Mouse (Mus musculus): ENCODE results near the gene Vac14.
A peak's percentile ranks its signal among the peaks of the same experiment; 100 is the strongest.

The Vac14 gene

DNA sequence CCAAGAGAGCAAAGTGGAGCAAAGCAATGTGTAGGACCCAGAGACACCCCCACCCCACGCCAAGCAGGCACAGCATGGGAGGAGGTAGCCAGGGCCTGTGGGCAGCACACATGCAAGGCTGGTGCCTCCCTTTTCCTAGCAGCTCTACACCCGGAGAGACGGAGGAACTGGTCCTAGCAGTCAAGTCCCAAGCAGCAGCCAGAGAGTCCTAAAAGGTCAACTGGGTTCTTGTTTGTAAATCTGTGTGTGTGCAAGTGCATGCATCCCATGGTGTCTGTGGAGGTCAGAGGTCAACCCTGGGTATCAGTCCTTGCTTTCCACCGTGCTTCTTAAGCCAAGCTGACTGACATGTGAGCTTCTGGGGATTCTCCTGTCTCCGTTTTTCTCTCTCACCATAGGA lies 75.8 kb downstream of the Vac14 start:
- DNase-seq, result no peak

DNA sequence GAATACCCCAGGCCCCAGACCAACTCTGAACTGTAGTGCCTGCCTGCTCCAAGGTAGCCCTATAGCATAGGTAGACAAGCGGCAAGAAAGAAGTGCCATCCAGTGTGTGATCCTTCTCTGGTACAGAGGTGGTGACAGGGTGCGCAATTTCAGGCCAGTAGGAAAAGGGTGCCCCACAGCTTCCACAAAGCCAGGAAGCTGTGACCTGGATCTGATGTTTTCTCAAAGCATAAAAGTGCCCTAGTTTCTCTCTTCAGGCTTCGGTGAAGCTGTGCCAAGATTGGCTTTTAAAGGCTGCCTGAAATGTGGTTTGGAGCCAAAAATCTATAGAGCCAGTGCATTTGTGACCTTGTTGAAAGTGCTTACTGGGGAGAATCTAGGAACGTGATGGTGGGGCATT lies 76.4 kb downstream of the Vac14 start:
- DNase-seq, result no peak

DNA sequence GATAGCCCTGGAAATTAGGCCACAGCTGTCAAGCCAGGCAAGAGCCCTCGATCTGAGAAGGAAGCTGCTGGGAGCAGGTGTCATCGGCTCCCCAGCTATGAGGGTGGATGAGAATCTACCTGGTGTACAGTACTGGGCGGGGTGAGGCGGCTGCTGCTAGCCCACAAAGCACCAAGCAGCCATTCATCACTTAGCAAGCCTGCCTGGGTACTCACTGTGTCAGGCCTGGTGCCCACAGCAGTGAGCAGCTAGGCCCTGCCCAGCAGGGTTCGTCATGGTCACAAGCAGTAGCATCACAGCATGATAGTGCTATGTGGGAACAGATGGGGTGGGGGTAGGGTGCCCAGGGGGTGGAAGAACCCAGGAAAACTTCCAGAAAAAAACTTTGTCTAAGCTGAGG lies 77.0 kb downstream of the Vac14 start:
- no peak for DNase-seq

DNA sequence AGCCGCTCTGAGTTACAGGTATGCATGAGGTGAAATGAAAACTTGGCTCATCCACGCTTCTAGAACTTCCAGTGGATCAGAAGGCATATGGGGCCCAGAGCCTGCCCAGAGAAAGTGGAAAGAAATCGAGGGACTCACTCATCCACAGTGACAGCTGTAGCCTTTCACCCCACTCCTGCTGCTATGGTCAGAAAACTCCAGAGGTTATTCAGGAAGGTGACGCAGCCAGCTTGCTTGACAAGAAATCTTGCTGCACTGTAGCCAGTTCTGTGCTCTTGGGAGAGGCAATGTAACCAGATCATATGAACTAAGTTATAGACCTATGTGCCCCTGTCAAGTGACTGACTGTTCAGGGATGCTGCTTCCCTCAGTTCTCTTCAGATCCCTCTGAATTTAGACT lies 77.7 kb downstream of the Vac14 start:
- DNase-seq, result peak; percentile 63

DNA sequence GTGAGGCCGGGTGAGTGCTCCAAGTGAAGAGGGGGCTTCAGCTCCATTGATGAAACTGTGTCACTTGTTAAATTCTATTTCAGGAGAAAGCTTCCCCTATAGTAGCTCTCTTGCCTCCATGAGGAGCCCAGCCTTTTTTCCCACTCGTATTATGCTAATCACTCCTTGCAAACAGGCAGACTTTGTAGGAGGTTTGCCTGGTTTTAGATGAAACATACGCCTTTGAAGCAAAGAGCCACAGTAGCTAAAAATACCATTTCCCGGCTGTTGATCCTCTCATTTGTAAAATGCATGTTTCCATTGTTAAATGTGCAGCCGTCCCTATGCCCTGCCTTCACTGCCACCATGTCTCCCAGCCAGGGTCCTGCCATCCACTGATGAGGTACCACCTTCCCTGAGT lies 79.2 kb downstream of the Vac14 start:
- no peak for DNase-seq

DNA sequence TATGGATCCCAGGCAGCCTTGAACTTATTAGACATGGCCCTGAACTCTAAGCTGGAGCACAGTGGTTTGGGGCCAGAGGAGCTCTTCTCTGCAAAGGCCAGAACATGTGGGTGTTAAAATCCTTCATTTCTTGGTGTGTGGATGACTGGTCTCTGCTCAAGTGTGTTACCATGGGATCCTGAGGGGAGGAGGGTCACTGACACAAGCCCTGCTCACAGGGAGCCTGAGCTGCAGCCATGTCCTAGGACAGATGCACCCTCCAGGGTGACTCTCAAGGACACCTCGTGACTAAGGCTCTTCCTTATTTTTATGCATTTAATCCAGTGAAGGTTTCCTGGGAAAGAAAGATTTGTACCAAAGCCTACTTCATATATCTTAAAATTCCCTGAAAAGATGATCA lies 79.7 kb downstream of the Vac14 start:
- DNase-seq, result no peak

DNA sequence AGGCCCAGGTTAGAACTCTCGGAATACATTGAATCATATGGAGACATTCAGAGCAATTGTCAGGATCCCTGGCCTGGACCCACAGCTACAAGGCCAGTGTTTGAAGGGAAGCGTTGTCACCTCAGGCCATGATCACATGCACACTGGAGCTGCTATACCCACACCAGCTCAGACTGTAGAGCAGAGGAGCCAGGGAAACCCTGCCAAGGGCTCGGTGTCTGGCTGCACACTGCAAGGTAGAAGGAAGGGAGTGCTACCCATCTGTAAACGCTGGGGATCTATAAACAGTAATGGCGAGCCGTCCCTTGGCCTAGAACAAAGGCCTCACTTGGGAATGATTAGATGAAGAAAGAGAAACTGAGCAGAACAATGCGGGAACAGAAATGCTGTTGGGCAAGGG lies 81.1 kb downstream of the Vac14 start:
- no peak for DNase-seq

DNA sequence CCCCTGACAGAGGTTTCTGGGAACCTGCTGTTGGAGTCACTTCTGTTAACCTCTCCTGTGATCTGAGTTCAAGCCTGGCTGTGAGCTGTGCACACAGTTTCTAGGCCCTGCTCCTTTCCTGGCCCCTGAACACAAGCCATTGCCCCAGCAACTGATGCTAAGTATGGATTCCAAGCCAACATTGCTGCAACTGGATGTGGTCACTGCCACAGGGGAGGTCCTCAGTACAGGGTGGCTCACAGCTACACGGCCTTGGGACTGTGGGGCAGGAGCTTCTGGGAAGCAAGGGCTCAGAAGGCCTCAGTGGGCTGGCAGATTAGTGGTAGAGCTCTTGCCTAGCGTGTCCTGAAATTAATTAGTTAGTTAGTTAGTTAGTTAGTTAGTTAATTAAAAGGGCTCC lies 82.2 kb downstream of the Vac14 start:
- DNase-seq, result no peak

DNA sequence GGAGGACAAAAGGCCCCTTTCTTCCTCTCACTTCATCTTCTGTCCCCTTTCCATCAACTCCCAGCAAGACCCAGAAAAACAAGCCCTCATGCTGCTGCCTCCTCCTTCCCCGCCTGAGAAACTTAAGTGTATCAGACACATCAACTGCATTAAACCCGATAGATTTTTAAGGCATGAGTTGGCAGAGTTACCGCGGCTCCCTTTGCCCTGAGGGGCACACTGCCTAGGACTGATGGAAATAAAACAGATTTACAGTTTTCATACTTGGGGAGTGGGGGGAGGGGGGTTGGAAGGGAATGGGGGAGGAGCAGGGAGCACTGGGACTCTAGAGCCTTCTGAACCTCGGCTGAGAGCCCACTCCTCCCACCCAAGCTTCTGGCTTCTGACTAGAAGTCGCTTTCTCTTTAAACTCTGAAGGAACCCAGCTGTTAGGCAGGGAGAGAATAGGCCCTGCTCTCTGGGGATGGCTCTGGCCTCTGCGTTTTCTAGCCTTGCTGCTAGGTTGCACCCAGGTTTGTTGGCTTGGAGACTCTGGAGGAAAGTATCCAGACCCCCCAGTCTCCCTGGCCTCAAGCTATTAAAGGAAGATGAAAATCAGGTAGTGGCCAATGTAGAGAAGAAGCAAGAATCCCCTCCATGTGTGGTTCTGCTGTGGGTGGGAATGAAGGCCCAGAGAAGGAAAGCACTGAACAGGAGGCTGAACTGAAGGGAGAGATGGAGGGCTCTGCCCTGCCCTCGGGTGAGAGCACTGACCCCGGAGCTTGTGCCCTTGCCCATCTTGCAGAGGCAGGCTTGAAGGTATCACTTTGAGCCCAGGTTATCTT lies 84.5 kb downstream of the Vac14 start:
- peak; percentile 39 for DNase-seq

DNA sequence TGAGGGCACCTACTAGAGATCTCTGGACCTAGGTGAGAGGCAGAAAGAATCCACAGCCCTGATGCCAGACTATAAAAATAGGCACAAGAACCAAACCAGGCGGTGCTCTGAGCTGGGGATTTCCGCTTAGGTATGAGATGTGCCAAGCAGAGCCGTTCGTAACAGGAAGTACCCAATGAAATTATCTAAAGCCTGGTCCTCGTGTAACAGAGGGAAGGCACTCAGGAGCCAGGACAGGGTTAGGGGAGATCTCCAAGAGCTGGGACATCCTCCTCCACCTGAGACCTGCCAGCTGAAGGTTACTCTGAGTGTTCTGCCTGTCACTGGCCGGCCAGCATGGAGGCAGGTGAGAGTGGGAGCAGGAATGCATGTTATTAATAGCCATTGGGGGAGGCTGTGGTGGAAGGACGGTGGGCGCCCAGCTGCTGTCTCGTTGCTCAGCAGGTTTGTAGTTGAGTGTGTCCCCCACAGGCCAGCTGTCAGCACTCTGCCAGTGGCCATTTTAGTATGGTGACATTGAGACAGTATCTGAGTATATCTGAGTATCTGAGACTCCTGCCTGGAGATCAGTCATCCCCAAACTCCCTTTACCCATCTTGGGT lies 85.2 kb downstream of the Vac14 start:
- DNase-seq, result no peak

DNA sequence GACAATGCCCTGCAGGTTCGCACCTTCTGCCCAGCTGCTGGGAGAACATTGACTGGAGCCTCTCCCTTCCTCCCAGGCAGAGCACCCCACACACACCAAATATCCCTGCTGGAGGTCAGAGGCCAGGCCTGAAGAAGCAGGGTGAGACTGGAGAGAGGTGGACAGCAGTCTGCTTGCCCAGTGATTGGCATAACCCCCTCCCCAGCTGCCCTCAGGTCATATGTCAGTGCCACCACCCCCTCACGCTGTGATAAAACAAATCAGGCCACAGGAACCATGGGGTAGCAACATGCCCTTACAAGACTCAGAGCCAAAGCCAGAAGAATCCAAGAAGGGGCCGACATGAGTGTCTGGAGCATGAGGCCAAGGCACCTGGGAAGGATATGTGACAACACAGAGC lies 85.7 kb downstream of the Vac14 start:
- no peak for DNase-seq

DNA sequence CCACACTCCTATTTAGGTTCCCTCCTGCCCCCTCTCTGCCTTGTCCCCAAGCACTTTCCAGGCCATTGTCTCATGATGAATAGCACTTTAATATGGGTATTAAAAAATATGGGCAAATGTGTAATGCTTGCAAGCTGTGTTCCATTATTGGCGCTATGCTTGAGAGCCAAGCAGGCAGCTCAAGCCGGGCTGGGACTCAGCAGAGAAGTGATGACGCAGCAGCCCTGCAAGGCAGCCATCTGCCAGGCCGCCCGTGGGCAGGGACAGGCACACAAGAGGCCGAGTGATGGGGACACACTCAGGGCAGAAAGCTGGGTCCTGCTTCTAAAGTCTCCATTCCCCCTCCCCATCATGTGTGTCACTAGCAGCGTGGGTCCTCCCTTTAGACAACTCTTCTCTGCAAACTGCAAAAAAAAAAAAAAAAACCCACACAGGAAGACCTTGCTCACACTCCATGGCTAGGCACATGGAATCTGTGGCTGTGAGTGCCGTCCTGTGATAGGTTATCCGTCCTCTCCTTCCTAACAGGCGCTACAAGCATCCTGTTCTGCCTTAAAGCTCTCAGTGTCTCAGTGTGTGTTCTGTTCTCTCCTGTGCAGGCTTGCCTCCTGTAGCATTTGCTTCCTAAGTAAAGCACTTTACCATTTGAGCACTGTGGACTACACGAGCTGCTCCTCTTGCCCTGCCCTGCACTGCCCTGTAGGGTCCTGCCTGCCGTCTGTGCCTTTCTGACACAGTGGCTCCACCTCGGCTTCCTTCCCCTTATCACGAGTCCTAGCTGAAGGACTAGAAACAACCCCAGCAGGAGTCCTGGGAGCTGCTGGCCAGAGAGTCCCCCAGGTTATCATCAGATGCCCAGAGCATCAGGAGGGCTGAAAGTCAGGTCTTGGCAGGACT lies 87.3 kb downstream of the Vac14 start:
- peak; percentile 34 for DNase-seq

DNA sequence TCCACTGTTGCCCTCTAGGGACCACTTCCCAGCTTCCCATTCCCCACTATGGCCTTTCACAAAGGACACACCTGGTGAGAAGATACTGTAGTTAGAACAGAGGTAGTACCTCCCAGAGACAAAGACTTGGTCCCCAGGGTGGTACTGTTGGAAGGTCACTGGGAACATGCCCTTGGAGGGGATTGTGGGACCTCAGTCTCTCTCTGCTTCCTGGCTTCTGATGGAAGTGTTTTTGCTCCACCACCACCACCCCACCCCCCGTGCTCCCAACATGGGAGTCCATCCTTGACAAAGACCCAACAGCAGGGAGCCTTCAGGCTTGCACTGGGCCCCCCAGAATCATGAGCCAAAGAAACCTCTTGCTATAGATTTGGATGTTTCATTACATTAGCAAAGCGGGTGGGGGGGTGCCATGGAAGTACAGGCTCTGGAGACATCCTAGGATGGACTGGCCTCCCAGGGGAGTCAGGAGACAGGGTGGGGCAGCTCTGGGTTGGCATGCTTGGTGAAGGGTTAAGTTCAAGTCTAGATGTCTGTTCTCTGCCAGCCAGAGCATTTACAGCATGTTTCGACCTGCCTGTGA lies 88.0 kb downstream of the Vac14 start:
- DNase-seq, result no peak

DNA sequence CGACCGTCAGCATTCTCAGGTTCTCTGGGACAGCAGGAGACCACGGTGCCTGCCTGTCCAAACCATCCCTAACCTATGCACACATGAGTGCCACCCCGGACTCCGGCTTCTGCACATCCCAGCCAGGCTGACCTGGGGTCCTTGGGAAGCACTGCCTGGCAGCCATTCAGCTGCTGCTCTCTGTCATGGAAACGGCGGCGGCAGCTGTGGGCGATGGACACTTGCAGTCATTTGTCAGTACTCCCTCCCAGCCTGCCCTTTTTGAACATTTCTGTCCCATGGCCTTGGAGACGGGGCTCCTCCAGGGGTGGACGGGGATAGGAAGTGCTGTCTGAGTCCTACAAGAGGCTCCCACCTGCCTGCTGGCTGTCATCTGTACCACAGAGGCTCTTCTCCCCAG lies 90.0 kb downstream of the Vac14 start:
- no peak for DNase-seq

DNA sequence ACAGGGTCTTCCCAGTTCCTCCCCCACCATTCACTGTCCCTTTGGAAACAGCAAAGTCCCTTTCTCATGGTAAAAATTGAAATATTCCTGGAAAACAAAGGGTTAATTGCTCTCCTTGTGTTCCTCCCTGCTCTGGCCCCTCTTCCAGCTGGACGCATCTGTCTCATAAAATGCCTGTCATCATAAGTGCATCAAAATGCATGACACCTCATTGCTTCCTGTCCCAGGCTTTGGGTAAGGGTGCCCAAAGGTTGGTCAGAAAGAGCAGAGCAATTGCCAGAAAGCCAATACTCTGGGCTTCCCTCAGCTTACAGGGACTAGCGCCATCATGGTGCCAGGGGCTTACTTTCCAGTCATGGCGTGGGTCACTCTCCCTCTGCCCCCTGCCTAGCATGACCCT lies 92.2 kb downstream of the Vac14 start:
- peak; percentile 41 for DNase-seq

DNA sequence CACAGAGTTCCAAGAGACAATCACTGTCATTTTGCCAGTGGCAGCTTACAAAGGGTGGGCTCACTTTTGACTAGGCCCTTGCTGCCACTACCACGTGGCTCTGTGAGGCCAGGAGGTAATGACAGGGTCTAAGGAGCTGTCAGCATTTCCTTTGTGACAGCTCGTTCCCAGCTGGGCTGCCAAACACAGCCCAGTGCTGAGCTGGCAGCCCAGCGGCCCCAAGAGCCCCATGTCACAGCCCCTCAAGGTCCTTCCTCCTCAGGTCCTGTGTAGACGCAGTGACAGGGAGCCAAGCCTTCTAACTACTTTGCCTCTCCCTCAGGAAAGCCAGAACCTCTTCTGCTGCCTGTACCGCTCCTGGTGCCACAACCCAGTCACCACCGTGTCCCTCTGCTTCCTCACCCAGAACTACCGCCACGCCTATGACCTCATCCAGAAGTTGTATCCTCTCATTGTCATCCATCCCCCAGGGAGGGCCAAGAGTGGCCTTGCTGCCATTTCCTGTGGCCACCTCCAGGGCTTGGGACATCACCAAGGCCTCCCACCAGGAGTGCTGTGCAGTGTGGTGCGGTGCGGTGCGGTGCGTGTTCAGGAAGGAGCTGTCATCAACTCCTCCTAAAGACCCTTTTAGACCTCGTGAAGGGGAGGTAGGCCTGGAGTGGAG lies 93.0 kb downstream of the Vac14 start:
- DNase-seq, result peak; percentile 80

DNA sequence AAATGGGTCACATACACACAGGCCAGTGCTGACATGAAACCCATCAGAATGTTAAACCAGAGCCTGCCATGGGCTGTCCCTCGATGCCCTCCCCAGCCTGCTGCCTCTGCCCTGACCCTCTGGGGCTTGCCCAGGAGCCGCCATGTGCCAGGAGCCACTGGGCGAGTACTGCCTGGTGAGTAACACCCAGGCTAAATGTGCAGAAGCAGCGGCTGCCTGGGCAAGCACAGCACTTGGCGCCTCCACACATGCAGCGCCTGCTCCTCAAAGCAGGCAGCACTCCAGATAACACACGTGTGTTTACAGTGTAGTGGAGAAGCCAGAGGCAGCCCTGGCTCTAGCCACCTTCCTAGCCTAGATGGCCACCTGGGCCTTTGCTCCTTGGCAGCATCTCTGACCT lies 94.7 kb downstream of the Vac14 start:
- DNase-seq, result no peak

DNA sequence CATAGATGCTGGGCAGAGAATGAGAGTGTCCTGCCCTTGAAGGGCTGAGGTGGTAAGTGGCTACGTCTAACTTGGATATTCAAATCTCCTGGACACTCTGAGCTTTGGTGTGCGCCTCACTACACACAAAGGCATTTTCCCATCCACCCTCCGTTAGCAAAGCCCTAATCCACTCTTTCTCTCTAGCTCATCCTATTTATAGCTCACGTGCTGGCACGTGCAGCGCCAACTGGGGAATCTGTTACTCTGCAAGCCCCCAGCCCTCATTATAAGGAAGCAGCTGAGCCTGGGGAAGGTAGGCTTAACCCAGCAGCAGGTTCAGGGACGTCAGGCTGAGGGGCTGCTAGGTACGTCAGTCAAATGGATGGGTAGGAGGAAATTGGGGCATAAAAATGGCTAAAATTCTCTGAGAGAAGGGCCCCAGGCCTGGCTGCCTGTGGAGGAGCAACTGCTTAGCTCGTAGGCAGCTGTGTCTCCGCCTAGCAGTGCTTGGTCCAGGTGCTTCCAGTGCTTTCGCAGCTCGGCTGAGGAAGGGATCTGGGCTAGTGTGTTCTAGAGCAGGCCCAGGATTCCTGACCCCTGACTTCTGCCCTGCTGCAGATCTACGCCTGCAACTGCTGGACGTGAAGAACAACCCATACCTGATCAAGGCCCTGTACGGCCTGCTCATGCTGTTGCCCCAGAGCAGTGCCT lies 96.6 kb downstream of the Vac14 start:
- DNase-seq, result no peak

DNA sequence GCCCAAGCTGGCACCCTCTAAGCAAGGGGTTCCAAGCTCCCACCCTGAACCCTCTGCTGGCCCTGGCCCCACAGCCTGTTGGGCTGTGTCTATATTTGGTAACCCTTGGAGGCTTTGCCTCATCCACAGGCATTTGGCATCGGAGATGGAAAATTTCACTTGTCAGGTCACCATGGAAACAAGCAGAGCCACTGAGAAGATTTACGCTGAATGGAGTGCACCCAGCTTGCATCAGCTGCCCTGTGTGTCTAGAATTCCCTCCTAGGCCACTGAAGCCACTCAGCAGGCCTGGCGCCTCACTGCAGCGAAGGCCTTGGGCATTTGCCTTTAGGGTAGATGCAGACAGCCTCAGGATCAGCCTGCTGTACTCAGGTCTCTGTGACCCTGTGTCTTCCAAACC lies 97.7 kb downstream of the Vac14 start:
- peak; percentile 78 for DNase-seq

DNA sequence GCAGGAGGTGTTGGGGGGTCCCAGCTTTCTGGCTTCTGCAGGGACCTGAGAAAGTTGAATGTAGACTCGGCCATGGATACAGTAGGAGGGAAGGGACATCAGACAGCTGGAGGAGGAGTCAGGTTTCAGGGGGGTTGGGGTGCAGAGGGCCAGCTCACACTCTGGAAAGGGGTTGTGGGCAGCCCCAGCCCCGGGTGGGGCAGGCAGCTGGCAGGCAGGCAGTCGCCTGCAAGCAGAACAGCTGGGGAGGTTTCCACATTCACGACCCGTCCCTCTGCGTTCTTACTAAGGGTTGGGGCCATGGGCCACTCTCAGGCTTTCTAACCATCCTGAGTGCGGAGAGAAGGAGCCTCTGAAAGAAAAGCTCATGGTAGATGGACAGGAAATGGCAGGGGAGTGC lies 98.7 kb downstream of the Vac14 start:
- no peak for DNase-seq

DNA sequence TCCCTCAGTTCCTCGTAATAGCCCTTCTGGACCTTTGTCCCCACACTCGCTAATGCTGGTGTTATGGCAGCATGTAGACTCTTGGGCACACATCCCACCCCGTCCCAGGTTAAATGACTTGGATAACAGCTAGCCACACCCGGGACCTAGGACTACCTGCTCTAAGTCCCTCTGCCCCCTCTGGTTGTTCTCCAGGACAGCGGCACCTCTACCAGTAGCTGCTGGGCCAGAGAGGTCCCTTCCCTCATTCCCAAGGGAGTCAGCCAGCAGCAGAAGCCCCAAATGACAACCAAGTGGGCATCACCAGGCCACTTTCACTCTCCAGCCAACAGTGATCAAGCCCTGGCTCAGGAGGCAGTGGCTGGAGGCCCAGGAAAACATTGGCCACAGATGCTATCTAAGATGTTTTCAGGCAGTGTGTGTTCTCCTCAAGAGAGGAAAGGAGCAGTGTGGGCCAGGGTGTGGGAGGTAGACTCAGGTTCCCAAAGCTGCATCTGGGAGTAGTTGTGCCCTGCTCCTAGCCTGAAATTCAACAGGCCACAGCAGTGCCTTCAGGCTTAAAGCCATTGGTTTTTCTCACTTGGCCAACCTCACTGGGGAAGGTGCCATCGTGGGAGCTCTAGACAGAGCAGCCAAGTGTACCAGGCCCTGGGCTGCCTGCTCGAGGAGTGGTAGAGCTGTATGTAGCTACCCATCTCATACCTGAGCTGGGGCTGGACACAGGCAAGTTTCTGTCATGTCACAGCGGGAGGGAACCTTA lies 100.0 kb downstream of the Vac14 start:
- no peak for DNase-seq

Measured in lung, postnatal 36 days (tissue).